Mouse (Mus musculus) forebrain, embryonic 12.5 days (tissue): ENCODE results near the gene Neil1. TPM values are rescaled to one million over a fixed set of nuclear protein-coding genes. Genes with fewer than 3 reads are reported as not detected.

ENCODE experiments used
- ATAC-seq: fragments of 200-750 bp; cut with Nextera tagmentation; 2 replicates; pipeline ENCODE4 v1.8.0; 2017; ENCODE audit warnings: moderate TSS enrichment; ENCODE audit not compliant: low FRiP score
- H3K27ac ChIP-seq: fragments of 300-500 bp; sonication (generic); 2 replicates; pipeline ENCODE4 v1.5.1; 2016; ENCODE audit warnings: mild to moderate bottlenecking
- H3K27me3 ChIP-seq: fragments of 300-500 bp; sonication (generic); 2 replicates; pipeline ENCODE4 v1.6.1; 2016; ENCODE audit warnings: mild to moderate bottlenecking
- H3K36me3 ChIP-seq: fragments of 300-500 bp; sonication (generic); replicated peaks from 2 replicates; pipeline ENCODE4 v1.6.1; 2016; ENCODE audit warnings: mild to moderate bottlenecking
- H3K4me1 ChIP-seq: fragments of 300-500 bp; sonication (generic); 2 replicates; pipeline ENCODE4 v1.6.1; 2016
- H3K4me2 ChIP-seq: fragments of 300-500 bp; sonication (generic); 2 replicates; pipeline ENCODE4 v1.6.1; 2016; ENCODE audit warnings: mild to moderate bottlenecking, moderate library complexity
- H3K4me3 ChIP-seq: fragments of 300-500 bp; sonication (generic); replicated peaks from 2 replicates; pipeline ENCODE4 v1.5.1; 2016; ENCODE audit warnings: mild to moderate bottlenecking
- H3K9ac ChIP-seq: fragments of 300-500 bp; sonication (generic); 2 replicates; pipeline ENCODE4 v1.6.1; 2016; ENCODE audit warnings: mild to moderate bottlenecking
- H3K9me3 ChIP-seq: fragments of 300-500 bp; sonication (generic); 2 replicates; pipeline ENCODE4 v1.6.1; 2016
- WGBS: fragments of 180-500 bp; shearing (Covaris S2); methylation state at CpG from one replicate; pipeline ENCODE4 v1.1.7; 2016; 5-methylcytosine and 5-hydroxymethylcytosine counted together
- polyA plus RNA-seq: library from polyadenylated mRNA; unstranded; fragments of >200 nt; fragmentation: Nextera tagmentation; extraction: Ambion mirVana; gene quantifications from 2 replicates; pipeline ENCODE4 v1.2.1, GENCODE M21; 2016

Neil1 gene
- polyA plus RNA-seq, 1 experiment from 2014 or later = 6.1 TPM

DNA sequence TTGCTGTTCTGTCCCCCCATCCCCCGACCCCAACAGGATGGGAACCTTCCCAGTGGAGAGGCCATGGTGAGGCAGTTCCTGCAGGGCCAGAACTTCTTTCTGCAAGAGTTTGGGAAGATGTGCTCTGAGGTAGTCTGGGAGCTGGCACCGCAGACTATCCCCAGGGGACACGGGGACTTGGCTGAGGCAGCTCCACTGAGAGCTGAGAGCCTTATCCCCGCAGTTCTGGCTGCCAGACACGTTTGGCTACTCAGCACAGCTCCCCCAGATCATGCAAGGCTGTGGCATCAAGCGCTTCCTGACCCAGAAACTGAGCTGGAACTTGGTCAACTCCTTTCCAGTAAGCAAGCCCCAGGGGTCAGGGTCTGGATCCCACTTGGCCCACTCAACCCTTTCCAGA, 10.9 kb downstream of the Neil1 start:
- Histone ChIP-seq H3K4me1 (no peaks in the 10 kb centered on the region), H3K4me2 (no peak overlapping the region), H3K9ac (no peak overlapping the region), H3K9me3 (no peaks in the 10 kb centered on the region), H3K27ac (no peak overlapping the region), H3K4me3 (no peak overlapping the region), H3K27me3 (no peaks in the 10 kb centered on the region), H3K36me3 (peaks cover 74% of the 10 kb centered on the region)
- no peak for ATAC-seq
- WGBS = 88% methylated on average over 6 of the region's 6 CpGs

DNA sequence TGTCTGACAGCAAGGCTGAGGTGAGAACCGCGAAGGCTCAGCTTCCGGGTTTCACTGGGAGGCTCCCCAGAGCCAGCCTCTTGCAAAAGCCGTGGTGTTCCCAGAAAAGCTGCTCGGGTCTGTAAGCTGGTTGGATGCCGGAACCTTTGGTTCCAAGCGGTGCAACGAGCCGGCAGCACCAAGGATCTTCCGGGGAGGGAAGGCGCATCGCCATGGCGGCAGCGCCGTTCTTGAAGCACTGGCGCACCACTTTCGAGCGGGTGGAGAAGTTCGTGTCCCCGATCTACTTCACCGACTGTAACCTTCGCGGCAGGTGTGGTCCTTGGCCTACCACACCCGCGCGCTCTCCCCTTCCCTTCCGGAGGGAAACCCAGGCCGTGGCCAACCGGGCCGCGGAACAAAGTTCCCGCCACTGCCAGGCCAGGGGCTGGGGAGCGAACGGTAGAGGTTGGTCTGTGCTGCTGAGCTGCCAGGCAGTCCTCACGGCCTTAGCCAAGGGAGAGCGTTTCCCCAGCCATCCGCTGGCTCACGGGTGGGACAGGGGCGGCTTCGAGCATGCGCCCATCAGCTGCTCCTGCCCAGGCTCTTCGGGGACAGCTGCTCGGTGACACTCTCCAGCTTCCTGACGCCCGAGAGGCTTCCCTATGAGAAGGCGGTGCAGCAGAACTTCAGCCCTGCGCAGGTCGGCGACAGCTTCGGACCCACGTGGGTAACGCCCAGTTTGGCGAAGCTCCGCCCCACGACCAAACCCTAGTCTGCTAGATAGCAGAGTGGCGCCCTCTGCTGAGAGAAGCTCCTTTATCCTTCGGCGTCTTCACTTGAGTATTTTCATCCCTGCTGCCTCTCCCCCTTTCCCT, 17.3 kb downstream of the Neil1 start, which contains the start of gene Man2c1:
Man2c1 (plus strand) TSS at position 114 of the 857 bp plus-strand sequence.
- H3K4me3 ChIP-seq = peak within 1 kb of the TSS; percentile 59
- H3K27ac ChIP-seq = peak within 1 kb of the TSS; percentile 94
- ATAC-seq = peak; percentile 92
- H3K4me1 ChIP-seq = peaks cover 14% of the 10 kb centered on the region
- H3K27me3 ChIP-seq = no peaks in the 10 kb centered on the region
- H3K9ac ChIP-seq = peak within 1 kb of the TSS; percentile 71
- no peaks in the 10 kb centered on the region for H3K9me3 ChIP-seq
- H3K36me3 ChIP-seq = peaks cover 42% of the 10 kb centered on the region
- under 1% methylated on average over 58 of the region's 58 CpGs for WGBS
- peak within 1 kb of the TSS; percentile 75 for H3K4me2 ChIP-seq

DNA sequence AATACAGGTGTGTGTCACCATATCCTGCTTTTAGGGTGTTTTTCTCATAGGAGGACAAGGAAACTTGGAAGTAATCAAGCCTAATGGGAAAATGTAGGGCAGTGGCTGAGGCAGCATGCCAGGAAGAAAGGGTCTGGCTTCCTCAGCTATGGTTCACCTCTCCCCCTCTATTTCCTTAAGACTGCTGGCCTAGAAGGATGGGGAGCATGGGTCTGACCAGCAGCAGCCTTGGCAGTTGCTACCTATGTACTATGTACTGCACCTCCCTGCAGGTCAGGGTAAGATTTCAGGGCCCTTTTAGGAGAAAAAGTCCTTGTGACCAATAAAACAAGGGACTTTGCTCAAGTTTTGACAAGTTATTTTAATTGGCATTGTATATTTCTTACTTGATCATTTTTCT, 18.5 kb downstream of the Neil1 start:
- 0 out of 2 replicates have a peak overlapping the region, but pooled peaks have one; percentile 21 for H3K9ac ChIP-seq
- H3K4me1 ChIP-seq = peaks cover 14% of the 10 kb centered on the region
- peak overlapping the region; percentile 75 for H3K4me2 ChIP-seq
- H3K9me3 ChIP-seq = no peaks in the 10 kb centered on the region
- H3K4me3 ChIP-seq = peak overlapping the region; percentile 59
- peaks cover 47% of the 10 kb centered on the region for H3K36me3 ChIP-seq
- ATAC-seq = no peak
- no peak overlapping the region for H3K27ac ChIP-seq
- H3K27me3 ChIP-seq = no peaks in the 10 kb centered on the region

DNA sequence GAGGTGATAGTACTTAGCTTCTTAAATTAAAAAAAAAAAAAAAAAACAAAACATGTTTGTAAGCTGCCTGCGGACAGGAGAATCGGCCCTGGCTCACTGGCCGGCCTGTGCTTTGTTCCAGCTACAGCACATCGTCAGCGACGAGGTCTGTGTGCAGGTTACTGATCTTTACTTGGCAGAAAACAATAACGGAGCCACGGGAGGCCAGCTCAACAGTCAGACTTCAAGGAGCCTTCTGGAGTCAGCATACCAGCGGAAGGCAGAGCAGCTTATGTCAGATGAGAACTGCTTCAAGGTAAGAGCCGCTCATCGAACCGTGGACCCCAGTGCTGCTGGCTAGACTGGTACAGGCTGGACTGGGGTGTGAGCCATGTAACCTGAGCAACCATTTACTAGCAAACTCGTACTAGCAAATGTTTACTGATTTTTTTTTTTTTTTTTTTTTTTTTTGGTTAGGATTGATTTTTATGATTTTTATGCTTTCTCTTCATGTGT, 30.8 kb downstream of the Neil1 start:
- no peak overlapping the region for H3K9ac ChIP-seq
- H3K4me2 ChIP-seq = no peak overlapping the region
- H3K36me3 ChIP-seq = peaks cover 92% of the 10 kb centered on the region
- H3K9me3 ChIP-seq = no peaks in the 10 kb centered on the region
- H3K4me3 ChIP-seq = no peak overlapping the region
- no peak overlapping the region for H3K27ac ChIP-seq
- H3K27me3 ChIP-seq = no peaks in the 10 kb centered on the region
- no peak for ATAC-seq
- 87% methylated on average over 13 of the region's 13 CpGs for WGBS
- no peaks in the 10 kb centered on the region for H3K4me1 ChIP-seq

Other genes with a start within 250 kb of the Neil1 start
- 6.0 and 6.2 TPM in 2 replicates for gene Snx33, start 219.9 kb downstream of the Neil1 start, polyA plus RNA-seq
- 69.6 and 71.4 TPM in 2 replicates for gene Imp3, start 210.8 kb downstream of the Neil1 start, polyA plus RNA-seq
- gene Snupn, start 197.4 kb downstream of the Neil1 start, polyA plus RNA-seq = 25.7 and 27.6 TPM in 2 replicates
- gene Ptpn9, start 153.4 kb downstream of the Neil1 start, polyA plus RNA-seq = 26.1 and 27.4 TPM in 2 replicates
- 42.1 and 52.7 TPM in 2 replicates for gene Sin3a, start 76.3 kb downstream of the Neil1 start, polyA plus RNA-seq
- 50.8 and 52.1 TPM in 2 replicates for gene Man2c1, start 17.6 kb downstream of the Neil1 start, polyA plus RNA-seq
- gene Commd4, start 10.0 kb upstream of the Neil1 start, polyA plus RNA-seq = 108 TPM in 2 replicates
- 0.06 TPM in 1 of 2 replicates, not detected in the other for gene Trcg1, start 88.3 kb upstream of the Neil1 start, polyA plus RNA-seq
- gene 1700017B05Rik, start 114.3 kb upstream of the Neil1 start, polyA plus RNA-seq = 9.1 and 11.7 TPM in 2 replicates